Mouse (Mus musculus): ENCODE data around the gene Muc16. TPM values are rescaled to one million over a fixed set of nuclear protein-coding genes. Genes with fewer than 3 reads are reported as not detected.

The Muc16 gene
- total RNA-seq (2018; cell fraction: chromatin; rRNA removed) = under 1 TPM in 1 of 26 experiments, not detected in 25; 0.03 TPM
- total RNA-seq (2018; cell fraction: cytosol; rRNA removed) = not detected
- total RNA-seq (2018; cell fraction: nucleus; rRNA removed) = not detected
- not detected in 3 replicates for polyA plus RNA-seq (2018)

GRCm38 (mm10) chr9:18674480-18675154 lies at the start of gene Muc16:
Gene Muc16 (minus strand): TSS chr9:18674530.
- WGBS (ENCODE audit: missing documents) = 81% methylated on average over 4 of the region's 4 CpGs
- H3K4me3 ChIP-seq (ENCODE audit: inconsistent target) = no peak within 1 kb of the TSS
- no peaks in the 10 kb centered on the region for H3K36me3 ChIP-seq (ENCODE audit: inconsistent target)
- H3K27ac ChIP-seq = no peak within 1 kb of the TSS
- H3K79me2 ChIP-seq (ENCODE audit: inconsistent target) = no peaks in the 10 kb centered on the region

GRCm38 (mm10) chr9:18722712-18723099 lies 48.4 kb upstream of the Muc16 start:
- H3K4me3 ChIP-seq (ENCODE audit: inconsistent target) = no peak overlapping the region
- H3K79me2 ChIP-seq (ENCODE audit: inconsistent target) = no peaks in the 10 kb centered on the region
- H3K27ac ChIP-seq = no peak overlapping the region
- H3K36me3 ChIP-seq (ENCODE audit: inconsistent target) = no peaks in the 10 kb centered on the region
- WGBS (ENCODE audit: missing documents) = 79% methylated on average over 4 of the region's 4 CpGs

DNA sequence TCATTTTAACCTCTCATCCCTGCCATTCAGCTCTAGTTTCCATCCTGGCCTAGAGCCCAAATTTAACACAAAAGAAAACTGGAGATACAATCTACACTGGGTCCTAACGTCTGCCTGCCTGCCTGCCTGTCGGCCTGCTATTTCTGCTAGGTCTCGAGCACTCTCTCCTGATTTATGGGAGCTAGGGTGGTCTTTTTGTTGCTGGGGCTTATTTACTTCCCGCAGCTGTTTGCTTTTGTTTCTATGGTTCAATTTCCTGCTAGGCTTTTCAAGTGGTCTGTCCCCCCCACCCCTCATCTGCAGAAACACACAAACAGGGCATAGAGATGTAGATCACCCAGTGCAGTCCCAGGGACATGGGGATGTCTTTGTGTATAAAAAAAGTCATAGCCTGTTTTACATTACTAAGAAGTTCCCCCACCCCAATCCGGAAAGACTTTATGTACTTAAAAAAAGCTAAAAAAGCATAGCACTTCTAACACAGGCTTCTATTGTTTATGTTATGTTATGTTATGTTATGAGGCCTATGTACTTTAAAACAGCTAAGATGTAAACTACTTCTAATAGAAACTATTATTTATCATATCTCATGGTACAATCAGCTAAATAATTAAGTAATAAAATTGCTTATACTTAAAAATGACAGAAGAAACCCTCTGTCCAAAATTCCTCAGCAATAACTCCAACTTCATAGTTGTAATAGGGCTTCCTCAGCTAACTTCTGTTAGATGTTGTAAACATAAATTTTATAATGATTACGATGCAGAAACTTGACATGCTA lies 47.8 kb upstream of the Muc16 start:
- Histone ChIP-seq H3K27ac (no peak overlapping the region), H3K4me3 (ENCODE audit: inconsistent target) (no peak overlapping the region), H3K36me3 (ENCODE audit: inconsistent target) (no peaks in the 10 kb centered on the region), H3K79me2 (ENCODE audit: inconsistent target) (no peaks in the 10 kb centered on the region)
- 47% methylated on average over 6 of the region's 6 CpGs for WGBS (ENCODE audit: missing documents)

- WGBS (ENCODE audit: missing documents) = 66% methylated on average over 2 of the region's 2 CpGs
- H3K27ac ChIP-seq = no peak overlapping the region
- no peak overlapping the region for H3K4me3 ChIP-seq (ENCODE audit: inconsistent target)
- no peaks in the 10 kb centered on the region for H3K36me3 ChIP-seq (ENCODE audit: inconsistent target)
- no peaks in the 10 kb centered on the region for H3K79me2 ChIP-seq (ENCODE audit: inconsistent target)
Measured at GRCm38 (mm10) chr9:18721011-18721410, 46.7 kb upstream of the Muc16 start.

- Histone ChIP-seq H3K27ac (no peak overlapping the region), H3K79me2 (ENCODE audit: inconsistent target) (no peaks in the 10 kb centered on the region), H3K4me3 (ENCODE audit: inconsistent target) (no peak overlapping the region), H3K36me3 (ENCODE audit: inconsistent target) (no peaks in the 10 kb centered on the region)
Measured at GRCm38 (mm10) chr9:18705628-18706027, 31.3 kb upstream of the Muc16 start.

GRCm38 (mm10) chr9:18598366-18598765 lies 76.0 kb downstream of the Muc16 start:
- Histone ChIP-seq H3K36me3 (ENCODE audit: inconsistent target) (no peaks in the 10 kb centered on the region), H3K27ac (no peak overlapping the region), H3K4me3 (ENCODE audit: inconsistent target) (no peak overlapping the region), H3K79me2 (ENCODE audit: inconsistent target) (no peaks in the 10 kb centered on the region)
- 74% methylated on average over 2 of the region's 2 CpGs for WGBS (ENCODE audit: missing documents)

DNA sequence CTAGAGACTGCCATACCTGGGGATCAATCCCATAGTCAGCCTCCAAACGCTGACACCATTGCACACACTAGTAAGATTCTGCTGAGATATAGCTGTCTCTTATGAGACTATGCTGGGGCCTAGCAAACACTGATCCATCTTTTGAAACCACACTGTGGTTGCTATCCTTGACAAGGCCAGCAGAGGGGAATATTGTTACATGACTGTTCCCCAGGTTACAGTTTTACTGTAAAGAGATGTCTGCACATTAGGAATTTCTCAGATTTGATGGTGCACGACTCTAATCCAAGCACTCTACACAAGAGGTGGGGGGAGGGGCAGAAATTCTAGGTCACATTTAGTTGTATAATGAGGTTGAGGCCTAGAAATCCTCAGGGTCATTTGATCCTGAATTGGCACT lies 166.2 kb downstream of the Muc16 start:
- Histone ChIP-seq H3K27ac (no peak overlapping the region), H3K79me2 (ENCODE audit: inconsistent target) (no peaks in the 10 kb centered on the region), H3K36me3 (ENCODE audit: inconsistent target) (no peaks in the 10 kb centered on the region), H3K4me3 (ENCODE audit: inconsistent target) (no peak overlapping the region)
- 20% methylated on average over 2 of the region's 2 CpGs for WGBS (ENCODE audit: missing documents)

- WGBS (ENCODE audit: missing documents) = 86% methylated on average over 3 of the region's 3 CpGs
- H3K36me3 ChIP-seq (ENCODE audit: inconsistent target) = no peaks in the 10 kb centered on the region
- no peak within 1 kb of the TSS for H3K27ac ChIP-seq
- H3K4me3 ChIP-seq (ENCODE audit: inconsistent target) = no peak within 1 kb of the TSS
- no peaks in the 10 kb centered on the region for H3K79me2 ChIP-seq (ENCODE audit: inconsistent target)
Measured at GRCm38 (mm10) chr9:18478168-18478567, 196.2 kb downstream of the Muc16 start, which contains the start of the genes Zfp558 and Mbd3l1. Gene Zfp558 (minus strand): TSS chr9:18478268. Gene Mbd3l1 (plus strand): TSS chr9:18478359.

GRCm38 (mm10) chr9:18473324-18474128 lies 200.8 kb downstream of the Muc16 start:
- H3K36me3 ChIP-seq (ENCODE audit: inconsistent target) = no peaks in the 10 kb centered on the region
- peak overlapping the region; percentile 68 for H3K4me3 ChIP-seq (ENCODE audit: inconsistent target)
- WGBS (ENCODE audit: missing documents) = 3% methylated on average over 39 of the region's 39 CpGs

DNA sequence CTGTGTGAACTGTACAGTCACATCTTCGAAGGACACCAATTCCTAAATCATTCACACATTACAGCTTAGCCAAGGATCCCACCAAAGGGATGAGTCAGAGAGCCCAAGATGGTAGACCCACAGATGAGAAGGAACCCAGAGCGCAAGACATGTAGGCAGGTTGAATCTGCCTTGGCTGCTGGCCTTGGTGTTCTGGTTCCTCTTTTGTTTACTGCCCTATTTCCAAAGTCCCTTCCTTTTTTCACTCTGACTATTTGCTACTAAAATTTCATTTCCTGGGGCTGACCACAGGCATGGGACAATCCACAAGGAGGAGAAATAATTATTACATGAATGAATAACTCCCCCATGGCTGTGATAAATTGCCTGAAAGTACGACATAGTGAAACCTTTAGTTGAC lies 206.3 kb downstream of the Muc16 start:
- Histone ChIP-seq H3K27ac (no peak overlapping the region), H3K4me3 (ENCODE audit: inconsistent target) (no peak overlapping the region), H3K36me3 (ENCODE audit: inconsistent target) (no peaks in the 10 kb centered on the region), H3K79me2 (ENCODE audit: inconsistent target) (no peaks in the 10 kb centered on the region)
- 28% methylated on average over 3 of the region's 3 CpGs for WGBS (ENCODE audit: missing documents)

More at GRCm38 (mm10) chr9:18473324-18474128, 200.8 kb downstream of the Muc16 start:
- Histone ChIP-seq H3K79me2 (ENCODE audit: inconsistent target) (no peaks in the 10 kb centered on the region), H3K27ac (peak overlapping the region; percentile 39)

GRCm38 (mm10) chr9:18467350-18467749 lies 207.0 kb downstream of the Muc16 start:
- WGBS (ENCODE audit: missing documents) = 92% methylated on average over 3 of the region's 3 CpGs
- Histone ChIP-seq H3K79me2 (ENCODE audit: inconsistent target) (no peaks in the 10 kb centered on the region), H3K36me3 (ENCODE audit: inconsistent target) (no peaks in the 10 kb centered on the region), H3K4me3 (ENCODE audit: inconsistent target) (no peak overlapping the region), H3K27ac (no peak overlapping the region)

DNA sequence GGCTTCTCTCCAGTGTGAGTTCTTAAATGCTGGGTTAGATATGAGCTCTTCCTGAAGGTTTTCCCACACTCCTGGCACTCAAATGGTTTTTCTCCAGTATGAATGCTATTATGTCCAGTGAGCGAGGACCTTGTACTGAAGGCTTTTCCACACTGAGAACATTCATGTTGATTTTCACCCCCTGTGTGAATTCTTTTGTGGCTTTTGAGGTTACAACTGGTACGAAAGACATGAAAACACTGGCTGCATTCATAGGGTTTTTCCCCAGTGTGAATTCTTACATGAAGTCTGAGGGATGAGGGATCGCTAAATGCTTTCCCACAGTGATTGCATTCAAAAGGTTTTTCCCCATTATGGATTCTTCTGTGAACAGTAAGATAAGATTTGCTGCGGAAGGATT lies 217.8 kb downstream of the Muc16 start:
- WGBS (ENCODE audit: missing documents) = 94% methylated on average over 4 of the region's 4 CpGs
- H3K4me3 ChIP-seq (ENCODE audit: inconsistent target) = no peak overlapping the region

More for the DNA sequence above, 217.8 kb downstream of the Muc16 start:
- no peaks in the 10 kb centered on the region for H3K36me3 ChIP-seq (ENCODE audit: inconsistent target)
- no peak overlapping the region for H3K27ac ChIP-seq
- H3K79me2 ChIP-seq (ENCODE audit: inconsistent target) = no peaks in the 10 kb centered on the region
